Mouse (Mus musculus) kidney, adult 8-10 months (tissue): ENCODE results near the gene Kctd11.
"Not testable (repeated sequence)": the region's sequence is repeated elsewhere in the genome, so short reads cannot be mapped to it uniquely, and the experiment has no call there.

Experiments
- DNase-seq, 2 experiments: peaks; one replicate each; pipeline ENCODE4 v3.0.0; 2022

Gene Kctd11

GRCm38 (mm10) chr11:69880506-69880852 is 727 bp downstream of the Kctd11 start:
- DNase-seq: peak; percentile 77 to 86

- no peak for DNase-seq
Measured at GRCm38 (mm10) chr11:69879711-69880110, 1.5 kb downstream of the Kctd11 start.

DNA sequence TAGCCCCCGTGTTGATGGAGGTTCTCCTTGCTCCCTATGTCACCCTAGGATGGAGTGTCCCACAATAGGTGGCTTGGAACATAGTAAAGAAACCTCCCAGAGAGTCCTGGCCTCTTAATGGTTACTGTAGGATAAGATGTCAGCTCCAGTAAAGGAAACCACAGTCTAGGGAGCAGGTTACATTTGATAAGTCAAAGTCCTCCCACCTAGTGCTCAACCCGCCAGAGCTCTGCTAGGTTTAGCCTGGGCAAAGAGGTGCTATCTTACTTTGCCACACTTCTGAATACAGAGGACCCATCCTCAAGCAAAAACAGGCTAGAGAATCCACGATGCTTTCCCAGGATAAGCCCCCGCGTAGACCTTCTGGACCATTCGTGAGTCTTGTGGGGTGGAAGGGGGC is 2.3 kb downstream of the Kctd11 start:
- no peak for DNase-seq

GRCm38 (mm10) chr11:69878399-69878798 is 2.8 kb downstream of the Kctd11 start:
- no peak for DNase-seq

GRCm38 (mm10) chr11:69877878-69878277 is 3.3 kb downstream of the Kctd11 start, which contains the start of gene Tmem95:
TSS of gene Tmem95 (minus strand) at chr11:69878018.
- no peak for DNase-seq

DNA sequence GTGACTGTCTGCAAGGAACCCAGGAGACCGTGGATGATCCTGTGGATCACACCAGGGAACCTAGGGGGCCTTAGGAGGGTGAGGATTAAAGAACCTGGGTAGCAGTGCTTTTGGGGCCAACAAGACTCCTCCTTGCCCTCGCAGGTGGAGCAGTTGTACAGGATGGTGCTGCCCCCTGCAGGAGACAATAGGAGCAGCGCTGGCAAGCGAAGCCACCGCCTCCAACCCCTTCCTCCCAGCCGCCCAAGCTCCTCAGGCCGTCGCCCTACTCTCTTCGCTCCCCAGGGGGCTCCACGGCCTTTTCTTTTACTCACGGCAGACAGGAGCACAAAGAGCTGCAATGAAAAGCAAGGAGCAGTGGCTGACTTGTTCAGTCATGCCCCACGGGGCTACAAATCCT is 4.3 kb downstream of the Kctd11 start:
- peak; percentile 71 to 86 for DNase-seq

DNA sequence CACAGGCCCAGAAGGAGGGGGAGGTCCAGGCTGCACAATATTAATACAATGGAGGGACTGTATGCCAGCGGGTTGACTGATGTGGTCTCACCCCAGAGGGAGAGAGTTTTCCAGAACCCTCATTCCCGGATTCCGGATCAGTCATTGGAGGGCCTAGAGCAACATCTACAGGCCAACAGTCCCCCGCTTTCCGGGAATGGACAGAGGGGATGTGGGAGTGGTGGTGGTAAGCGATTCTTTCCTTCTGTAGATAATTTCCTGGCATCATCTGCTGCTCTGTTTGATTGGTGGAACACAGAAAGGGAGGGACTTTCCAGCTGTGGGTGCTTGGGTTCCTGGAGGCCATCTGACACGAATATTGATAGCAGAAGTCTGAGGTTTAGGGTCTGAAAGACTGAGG is 5.0 kb downstream of the Kctd11 start:
- peak in 1 of 2 experiments; percentile 35 for DNase-seq

- DNase-seq: no peak
Measured at GRCm38 (mm10) chr11:69872451-69872850, 8.8 kb downstream of the Kctd11 start.

DNA sequence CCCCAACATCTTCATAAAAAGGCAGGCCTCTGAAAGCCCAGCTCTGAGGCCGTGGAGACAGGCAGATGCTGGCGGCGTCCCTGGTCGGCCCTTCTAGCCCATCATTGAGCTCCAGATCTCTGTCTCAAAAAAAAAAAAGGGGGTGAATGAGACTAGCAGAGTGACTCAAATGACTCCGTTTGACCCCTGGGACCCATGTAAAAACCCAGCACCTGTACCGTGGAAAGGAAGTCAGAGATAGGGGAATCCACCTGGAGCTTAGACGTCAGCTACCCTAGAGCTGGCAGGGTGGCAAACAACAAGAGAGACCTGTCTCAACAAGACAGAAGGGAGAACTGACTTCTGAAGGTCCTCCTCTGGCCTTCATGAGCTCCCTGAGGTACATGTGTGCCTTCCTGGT is 9.4 kb downstream of the Kctd11 start:
- no peak for DNase-seq

DNA sequence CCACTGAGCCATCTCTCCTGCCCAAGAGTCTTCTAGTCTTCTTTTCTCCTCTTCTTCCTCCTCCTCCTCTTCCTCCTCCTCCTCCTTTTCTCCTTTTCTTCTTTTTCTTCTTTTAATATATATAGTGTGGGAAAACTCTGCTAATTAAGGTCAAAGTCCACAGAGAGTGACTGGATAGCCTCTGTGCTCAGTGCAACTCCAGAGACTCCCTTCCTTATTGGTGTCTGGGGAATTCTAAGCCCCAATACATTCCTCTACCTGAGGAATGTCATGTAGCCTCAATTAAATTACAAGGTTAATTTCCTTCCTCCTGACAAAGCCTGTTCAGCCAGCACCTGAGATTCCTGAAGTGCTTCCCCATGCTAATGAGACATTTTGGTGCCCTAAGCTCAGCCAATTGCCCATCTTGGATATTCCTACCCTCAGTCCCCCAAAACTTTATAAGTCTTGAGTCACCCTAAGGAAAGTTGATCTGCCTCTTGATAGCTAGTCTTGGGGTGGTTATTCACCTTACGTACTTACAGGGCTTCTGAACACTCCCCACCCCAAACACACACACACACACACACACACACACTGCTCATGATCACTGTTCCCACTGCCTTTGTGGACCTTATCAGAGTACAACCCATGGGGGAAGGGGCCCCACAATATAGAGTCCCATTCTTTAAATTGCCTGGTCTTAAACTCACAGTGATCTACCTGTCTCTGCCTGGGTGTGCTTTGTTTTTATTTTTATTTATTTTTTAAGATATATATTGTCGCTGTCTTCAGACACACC is 10.7 kb downstream of the Kctd11 start:
- DNase-seq: no peak

DNA sequence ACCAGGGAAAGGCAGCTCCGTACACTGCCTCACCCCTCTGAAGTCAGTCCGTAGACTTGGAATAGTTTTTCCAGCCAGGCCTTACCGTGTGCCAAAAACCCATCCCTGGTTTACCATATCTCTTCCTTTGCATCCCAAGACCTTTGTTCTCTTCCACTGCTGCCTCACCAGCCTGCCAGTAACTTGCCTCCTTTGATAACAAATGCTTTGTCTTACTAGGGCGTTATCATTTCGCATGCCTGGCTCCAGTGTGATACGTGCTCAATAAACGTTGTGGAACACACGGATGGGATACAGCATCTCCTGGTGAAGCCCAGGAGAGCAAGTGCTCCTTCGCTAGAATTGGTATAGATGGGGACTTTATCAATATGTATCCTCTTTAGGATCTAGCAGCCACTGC is 13.9 kb downstream of the Kctd11 start:
- DNase-seq: no peak

DNA sequence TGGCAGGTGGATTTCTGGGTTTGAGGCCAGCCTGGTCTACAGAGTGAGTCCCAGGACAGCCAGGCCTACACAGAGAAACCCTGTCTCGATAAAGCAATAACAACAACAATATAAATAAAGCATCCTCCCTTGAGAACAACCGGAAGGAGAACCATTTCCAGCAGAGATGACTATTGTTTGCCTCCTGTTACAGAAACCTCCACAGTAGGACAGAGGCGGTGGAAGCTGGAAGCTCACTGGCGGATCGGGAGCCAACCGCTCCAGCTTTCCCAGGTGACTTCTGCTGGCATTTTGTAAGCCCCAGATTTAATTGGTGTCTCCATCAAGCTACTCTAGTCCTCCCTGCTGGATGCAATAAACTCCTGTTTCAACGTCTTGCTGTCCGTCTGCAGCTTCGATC is 15.6 kb downstream of the Kctd11 start:
- no peak for DNase-seq

DNA sequence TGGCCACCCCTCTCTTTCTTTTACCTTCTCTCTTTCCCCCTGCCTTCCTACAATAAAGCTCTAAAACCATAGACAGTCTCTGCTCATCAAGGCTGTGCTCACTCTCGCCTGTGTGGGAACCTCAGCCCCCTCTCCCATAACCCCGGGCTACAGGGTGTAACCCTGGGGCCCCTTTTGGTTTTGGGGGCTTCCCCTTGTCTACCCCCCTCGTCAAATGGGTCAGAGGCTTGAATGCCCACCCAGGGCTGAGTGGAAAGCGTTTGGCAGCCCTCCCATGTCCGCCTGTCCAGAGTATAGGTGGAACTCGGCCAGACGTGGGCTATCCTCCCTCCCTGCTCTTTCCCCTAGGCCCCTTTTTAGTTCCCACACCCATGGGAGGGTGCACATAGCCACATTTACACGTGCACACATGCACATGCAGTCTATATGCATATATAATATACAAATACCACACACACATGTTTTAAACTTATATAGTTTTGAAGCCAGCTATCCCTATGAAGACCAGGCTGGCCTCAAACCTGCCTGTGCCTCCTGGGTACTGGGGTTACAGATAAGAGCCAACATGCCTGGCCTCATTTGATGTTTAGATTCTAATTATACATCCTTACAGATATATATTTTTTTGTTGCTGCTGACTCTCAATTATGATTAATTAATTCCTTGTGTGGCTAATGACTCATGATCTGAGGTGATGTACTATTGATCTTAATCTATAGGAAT is 16.9 kb downstream of the Kctd11 start:
- DNase-seq: no peak

DNA sequence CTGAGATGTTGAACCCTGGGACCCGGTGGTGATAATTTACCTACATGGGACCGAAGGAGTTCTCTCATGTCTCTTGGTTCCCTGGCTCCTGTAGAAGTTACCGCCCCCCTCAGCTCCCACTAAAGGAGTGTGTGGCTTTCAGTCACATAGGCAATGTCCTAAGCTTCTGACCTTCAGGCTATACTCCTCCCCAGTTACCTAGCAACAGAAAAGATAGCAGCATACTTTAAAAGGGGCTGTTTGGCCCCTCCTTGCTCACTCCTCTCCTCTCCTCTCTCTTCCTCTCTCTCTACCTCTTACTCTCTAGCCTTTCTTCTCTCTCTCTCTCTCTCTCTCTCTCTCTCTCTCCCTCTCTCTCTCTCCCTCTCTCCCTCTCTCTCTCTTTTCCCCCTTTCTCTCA is 17.5 kb downstream of the Kctd11 start:
- not testable (repeated sequence) for DNase-seq

- DNase-seq: peak; percentile 62 to 83
Measured at GRCm38 (mm10) chr11:69858113-69858998, 22.9 kb downstream of the Kctd11 start, which contains the start of gene Tnk1. TSS of gene Tnk1 (minus strand) at chr11:69858730.

- DNase-seq: peak in 1 of 2 experiments; percentile 40
Measured at GRCm38 (mm10) chr11:69855347-69855746, 25.9 kb downstream of the Kctd11 start.

GRCm38 (mm10) chr11:69854680-69855079 is 26.5 kb downstream of the Kctd11 start:
- no peak for DNase-seq

- DNase-seq: peak in 1 of 2 experiments; percentile 50
Measured at GRCm38 (mm10) chr11:69853994-69854393, 27.2 kb downstream of the Kctd11 start.

GRCm38 (mm10) chr11:69850754-69851153 is 30.5 kb downstream of the Kctd11 start:
- DNase-seq: no peak

DNA sequence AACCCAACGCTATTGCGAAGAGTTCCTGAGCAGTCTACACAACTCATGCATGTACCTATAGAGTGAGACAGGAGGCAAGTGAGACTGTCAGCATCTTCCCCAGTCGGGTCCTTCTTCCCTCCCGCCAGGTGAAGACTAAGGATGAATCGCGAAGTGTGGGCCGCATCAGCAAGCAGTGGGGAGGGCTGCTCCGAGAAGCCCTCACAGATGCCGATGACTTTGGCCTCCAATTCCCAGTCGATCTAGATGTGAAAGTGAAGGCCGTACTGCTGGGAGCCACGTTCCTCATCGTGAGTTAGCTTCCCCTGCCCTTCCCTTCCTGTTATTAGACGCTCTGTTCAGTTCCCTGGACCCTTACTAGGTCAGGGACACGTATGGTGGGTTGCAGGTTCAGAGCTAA is 31.3 kb downstream of the Kctd11 start:
- DNase-seq: no peak

DNA sequence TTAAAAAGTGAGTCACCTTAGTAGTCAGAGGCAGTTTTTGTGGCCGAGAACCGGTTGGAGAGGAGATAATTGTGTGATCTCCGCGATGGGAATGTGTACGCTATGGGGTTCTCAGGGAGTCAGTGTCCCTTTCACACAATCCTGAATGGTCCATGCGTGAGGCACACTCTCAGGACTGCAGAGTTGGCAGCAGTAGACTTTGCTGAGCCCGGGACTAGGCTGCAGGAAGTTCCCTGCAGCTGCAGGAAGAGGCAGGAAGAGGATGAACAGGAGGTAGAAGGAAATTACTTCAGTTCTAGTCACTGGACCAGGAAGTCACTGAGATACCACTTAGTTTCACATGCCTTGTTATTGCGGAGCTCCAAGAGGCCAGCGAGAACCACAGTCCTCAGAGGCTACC is 32.1 kb downstream of the Kctd11 start:
- no peak for DNase-seq

GRCm38 (mm10) chr11:69848021-69848420 is 33.2 kb downstream of the Kctd11 start:
- no peak for DNase-seq
